Mouse (Mus musculus) forebrain, embryonic 16.5 days (tissue): ENCODE measurements around the gene Npcd. TPM values are rescaled to one million over a fixed set of nuclear protein-coding genes. Genes with fewer than 3 reads are reported as not detected.

Source experiments
- ATAC-seq: fragments of 200-750 bp; cut with Nextera tagmentation; 2 replicates; pipeline ENCODE4 v1.8.0; 2017; ENCODE audit warnings: mild to moderate bottlenecking, moderate library complexity
- H3K27ac ChIP-seq: fragments of 300-500 bp; sonication (generic); 2 replicates; pipeline ENCODE4 v1.5.1; 2014; ENCODE audit warnings: low read length, control low read depth
- H3K27me3 ChIP-seq: fragments of 300-500 bp; sonication (generic); replicated peaks from 2 replicates; pipeline ENCODE4 v1.6.1; 2014; ENCODE audit warnings: low read length; ENCODE audit not compliant: control insufficient read depth, insufficient read depth
- H3K36me3 ChIP-seq: fragments of 300-500 bp; sonication (generic); 2 replicates; pipeline ENCODE4 v1.6.1; 2014; ENCODE audit not compliant: control insufficient read depth, insufficient read depth
- H3K4me1 ChIP-seq: fragments of 300-500 bp; sonication (generic); replicated peaks from 2 replicates; pipeline ENCODE4 v1.6.1; 2014; ENCODE audit warnings: low read length; ENCODE audit not compliant: control insufficient read depth, insufficient read depth
- H3K4me2 ChIP-seq: fragments of 300-500 bp; sonication (generic); 2 replicates; pipeline ENCODE4 v1.6.1; 2014; ENCODE audit warnings: mild to moderate bottlenecking, low read length, control low read depth
- H3K4me3 ChIP-seq: fragments of 300-500 bp; sonication (generic); replicated peaks from 2 replicates; pipeline ENCODE4 v1.5.1; 2014; ENCODE audit warnings: mild to moderate bottlenecking, low read length, control low read depth
- H3K9ac ChIP-seq: fragments of 300-500 bp; sonication (generic); replicated peaks from 2 replicates; pipeline ENCODE4 v1.6.1; 2014; ENCODE audit warnings: low read depth, low read length, control low read depth
- H3K9me3 ChIP-seq: fragments of 300-500 bp; sonication (generic); 2 replicates; pipeline ENCODE4 v1.6.1; 2016; ENCODE audit warnings: low read length; ENCODE audit not compliant: control insufficient read depth
- WGBS: fragments of 180-500 bp; shearing (Covaris S2); extraction: QIAGEN DNeasy Blood & Tissue Kit; methylation state at CpG from one replicate; pipeline ENCODE4 v1.1.7; 2014; 5-methylcytosine and 5-hydroxymethylcytosine counted together
- polyA plus RNA-seq: library from polyadenylated mRNA; unstranded; fragments of >200 nt; fragmentation: Nextera tagmentation; extraction: Ambion mirVana; gene quantifications from 2 replicates; pipeline ENCODE4 v1.2.1, GENCODE M21; 2015

The Npcd gene
- polyA plus RNA-seq, 1 experiment from 2014 or later = not detected

DNA sequence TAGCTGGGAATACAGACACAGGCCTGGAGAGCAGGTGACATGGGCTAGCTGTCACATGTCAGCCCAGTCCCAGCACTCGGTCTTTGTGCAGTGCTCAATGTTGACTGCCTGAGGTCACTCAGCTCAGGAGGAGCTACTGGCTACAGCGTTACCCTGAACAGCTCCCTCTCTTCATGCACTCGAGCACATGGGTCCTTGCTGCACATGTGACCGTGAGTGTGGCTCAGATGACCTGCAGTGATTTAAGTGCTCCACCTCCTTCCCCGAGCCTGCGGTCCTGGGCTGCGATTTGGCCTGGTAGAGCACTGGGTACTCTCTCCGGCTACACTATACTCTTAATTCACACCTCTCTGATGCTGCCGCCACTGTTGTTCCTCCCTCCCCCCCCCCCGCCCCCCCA, 67.9 kb downstream of the Npcd start:
- WGBS = 66% methylated on average over 9 of the region's 10 CpGs
- Histone ChIP-seq H3K4me3 (no peak overlapping the region), H3K4me2 (no peak overlapping the region), H3K9me3 (no peaks in the 10 kb centered on the region), H3K9ac (no peak overlapping the region), H3K36me3 (peaks cover 9% of the 10 kb centered on the region; the same call in 1 of the 2 replicates), H3K27me3 (no peaks in the 10 kb centered on the region), H3K27ac (peak overlapping the region; percentile 74), H3K4me1 (peaks cover 58% of the 10 kb centered on the region)
- peak; percentile 21; the same call in 1 of the 2 replicates for ATAC-seq

DNA sequence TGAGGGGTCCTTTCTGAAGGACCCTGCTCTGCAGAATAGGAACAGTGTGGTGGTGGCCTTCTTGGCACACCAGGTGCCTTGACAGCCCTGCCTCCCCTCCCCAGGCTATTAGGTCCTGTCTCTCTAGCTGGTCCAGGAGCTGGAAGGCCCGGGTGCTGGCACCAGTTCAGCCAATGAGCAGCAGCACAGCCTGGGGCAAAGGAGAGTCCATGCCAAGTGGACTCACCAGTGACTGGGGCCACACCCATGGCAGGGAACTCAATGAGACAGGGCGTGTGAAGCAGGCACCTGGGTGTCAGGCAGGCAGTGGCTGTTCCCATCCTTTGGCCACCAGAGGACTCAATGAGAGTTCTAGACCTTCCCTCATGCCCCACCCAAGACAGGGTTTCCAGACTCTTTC, 68.7 kb downstream of the Npcd start:
- Histone ChIP-seq H3K27me3 (no peaks in the 10 kb centered on the region), H3K9ac (no peak overlapping the region), H3K36me3 (peaks cover 9% of the 10 kb centered on the region; the same call in 1 of the 2 replicates), H3K27ac (peak overlapping the region; percentile 28; the same call in 1 of the 2 replicates), H3K4me3 (no peak overlapping the region), H3K9me3 (no peaks in the 10 kb centered on the region), H3K4me1 (peaks cover 50% of the 10 kb centered on the region), H3K4me2 (no peak overlapping the region)
- 65% methylated on average over 2 of the region's 2 CpGs for WGBS
- no peak for ATAC-seq

DNA sequence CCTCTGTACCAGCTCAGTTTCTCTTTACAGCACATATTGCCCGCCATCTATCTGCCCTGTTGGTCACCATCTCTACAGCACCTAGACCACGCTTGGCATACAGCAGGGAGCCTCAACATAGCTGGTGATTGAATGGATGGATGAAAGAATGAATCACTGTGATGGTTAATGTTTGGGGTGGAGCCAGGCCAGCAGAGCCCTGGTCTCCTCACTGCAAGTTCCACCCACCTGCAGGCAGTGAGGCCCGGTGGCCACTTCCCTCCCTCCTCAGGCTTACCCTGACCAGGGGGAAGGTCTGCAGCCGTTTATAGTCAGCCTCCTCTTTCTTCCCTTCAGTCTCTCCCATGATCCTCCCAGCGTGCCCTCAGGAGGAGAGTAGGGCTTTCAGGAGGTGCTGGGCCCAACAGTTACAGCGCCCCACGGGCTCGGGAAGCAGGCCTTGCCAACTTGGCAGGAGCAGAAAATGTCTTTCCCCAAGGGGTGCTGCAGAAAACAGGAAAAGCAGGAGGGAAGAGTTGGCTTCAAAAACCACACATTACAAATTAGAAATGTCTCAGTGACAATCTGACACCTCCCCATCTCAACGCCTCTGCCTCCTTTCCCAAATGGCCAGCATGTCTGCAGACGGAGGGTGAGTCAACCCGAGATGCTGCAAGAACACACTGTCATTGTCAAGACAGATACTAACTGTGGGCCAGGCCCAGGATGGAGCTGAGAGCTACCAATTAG, 69.3 kb downstream of the Npcd start:
- H3K9me3 ChIP-seq = no peaks in the 10 kb centered on the region
- peaks cover 44% of the 10 kb centered on the region for H3K4me1 ChIP-seq
- 73% methylated on average over 11 of the region's 11 CpGs for WGBS
- no peak overlapping the region for H3K4me2 ChIP-seq
- peak overlapping the region; percentile 6; the same call in 1 of the 2 replicates for H3K27ac ChIP-seq
- H3K4me3 ChIP-seq = no peak overlapping the region
- H3K9ac ChIP-seq = no peak overlapping the region
- peaks cover 9% of the 10 kb centered on the region; the same call in 1 of the 2 replicates for H3K36me3 ChIP-seq
- no peaks in the 10 kb centered on the region for H3K27me3 ChIP-seq
- 0 out of 2 replicates have a peak, but pooled peaks have one; percentile 34 for ATAC-seq

DNA sequence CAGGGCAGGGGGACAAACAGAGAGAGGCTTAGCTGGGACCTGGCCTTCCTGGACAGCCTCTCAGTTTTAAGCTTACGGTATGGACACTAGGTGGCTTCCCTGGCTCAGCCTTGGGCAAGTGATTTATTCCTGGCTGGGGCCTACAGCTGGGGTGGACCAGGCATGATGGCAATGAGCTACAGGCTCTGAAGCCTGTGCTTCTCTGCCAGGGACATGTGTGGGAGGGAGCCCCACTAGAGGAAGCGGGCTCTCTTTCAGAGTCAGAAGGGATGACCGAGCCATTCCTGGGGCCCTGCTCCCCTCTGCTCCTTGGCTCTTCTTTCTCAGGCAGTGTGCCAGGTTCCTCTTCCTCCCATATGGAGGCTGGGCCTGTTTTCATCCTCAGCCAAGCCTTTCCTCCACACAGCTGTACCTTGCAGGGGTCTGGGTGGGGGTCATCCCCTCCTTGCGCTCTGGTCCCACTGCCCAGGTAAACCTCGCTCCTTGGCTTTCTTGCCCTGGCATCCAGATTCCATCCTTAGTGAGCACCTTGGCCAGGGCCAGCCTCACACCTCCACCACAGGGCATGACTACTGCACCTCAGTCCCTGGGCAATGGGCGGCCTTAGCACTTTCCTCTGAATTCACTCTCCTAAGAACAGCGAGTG, 70.3 kb downstream of the Npcd start:
- 92% methylated on average over 7 of the region's 7 CpGs for WGBS
- H3K4me2 ChIP-seq = no peak overlapping the region
- no peak for ATAC-seq
- no peaks in the 10 kb centered on the region for H3K9me3 ChIP-seq
- H3K36me3 ChIP-seq = peaks cover 9% of the 10 kb centered on the region; the same call in 1 of the 2 replicates
- H3K27me3 ChIP-seq = no peaks in the 10 kb centered on the region
- no peak overlapping the region for H3K9ac ChIP-seq
- no peak overlapping the region for H3K4me3 ChIP-seq
- H3K27ac ChIP-seq = no peak overlapping the region
- peaks cover 36% of the 10 kb centered on the region for H3K4me1 ChIP-seq

DNA sequence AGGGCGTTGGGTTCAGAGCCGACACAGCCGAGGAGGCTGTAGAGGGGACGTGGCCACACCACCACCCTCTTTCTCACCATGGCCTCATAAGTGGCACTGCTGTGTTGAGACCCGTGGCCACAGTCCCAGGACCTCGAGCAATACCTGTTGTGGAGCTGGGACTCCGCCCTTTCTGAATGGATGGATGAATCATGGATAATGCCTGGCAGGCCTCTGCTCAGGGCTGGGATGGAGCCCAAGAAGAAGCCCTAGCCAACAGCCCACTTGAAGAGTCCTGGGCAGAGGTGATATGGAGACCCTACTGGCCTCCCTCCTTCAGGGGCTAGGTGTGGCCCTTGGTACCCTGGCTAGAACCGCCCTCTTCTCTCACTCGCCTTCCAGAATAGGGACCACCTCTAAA, 71.0 kb downstream of the Npcd start:
- ATAC-seq = no peak
- H3K4me1 ChIP-seq = peaks cover 36% of the 10 kb centered on the region
- no peaks in the 10 kb centered on the region for H3K9me3 ChIP-seq
- peaks cover 9% of the 10 kb centered on the region; the same call in 1 of the 2 replicates for H3K36me3 ChIP-seq
- no peak overlapping the region for H3K27ac ChIP-seq
- 89% methylated on average over 9 of the region's 9 CpGs for WGBS
- H3K4me2 ChIP-seq = no peak overlapping the region
- no peak overlapping the region for H3K4me3 ChIP-seq
- H3K9ac ChIP-seq = no peak overlapping the region
- no peaks in the 10 kb centered on the region for H3K27me3 ChIP-seq

DNA sequence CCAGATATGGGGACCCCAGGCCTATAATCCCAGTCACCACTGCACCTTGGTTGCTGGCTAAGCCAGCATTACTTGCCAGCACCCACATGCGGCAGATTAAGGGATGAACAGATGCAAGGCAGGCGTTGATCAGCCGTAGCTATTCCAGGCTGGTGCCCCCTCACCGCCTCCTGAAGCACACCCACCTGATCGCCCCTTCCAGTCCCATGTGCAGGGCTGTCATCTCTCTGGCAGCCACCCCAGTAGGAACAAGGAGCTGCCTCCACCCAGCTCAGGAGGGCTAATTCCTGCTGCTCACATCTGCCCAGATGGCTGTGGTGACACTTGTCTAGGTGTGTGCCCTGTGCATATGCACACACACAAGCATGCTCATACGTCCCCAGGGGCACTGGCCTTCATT, 73.1 kb downstream of the Npcd start:
- Histone ChIP-seq H3K27me3 (no peaks in the 10 kb centered on the region), H3K9ac (no peak overlapping the region), H3K4me2 (no peak overlapping the region), H3K36me3 (peaks cover 9% of the 10 kb centered on the region; the same call in 1 of the 2 replicates), H3K9me3 (no peaks in the 10 kb centered on the region), H3K4me3 (no peak overlapping the region), H3K27ac (no peak overlapping the region), H3K4me1 (peaks cover 22% of the 10 kb centered on the region)
- no peak for ATAC-seq
- WGBS = 88% methylated on average over 6 of the region's 6 CpGs

DNA sequence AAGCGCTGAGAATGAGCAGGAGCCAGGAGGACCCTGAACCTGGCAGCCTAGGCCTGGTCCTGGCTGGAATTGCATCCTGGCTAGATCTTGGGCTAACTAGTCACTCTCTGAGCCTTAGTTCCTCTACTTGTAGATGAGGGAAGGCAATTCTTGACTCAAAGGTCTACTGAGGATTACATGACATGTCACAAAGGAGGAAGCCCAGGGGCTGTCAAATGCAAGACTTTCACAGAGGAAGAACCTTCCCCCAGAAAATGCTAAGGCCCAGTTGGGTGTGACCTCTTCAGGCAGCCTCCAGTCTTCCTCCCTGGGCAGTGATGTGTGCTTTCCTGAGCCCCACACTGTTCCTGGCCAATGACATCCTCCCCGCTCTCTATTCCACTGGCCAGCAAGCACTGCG, 76.9 kb downstream of the Npcd start:
- Histone ChIP-seq H3K4me3 (no peak overlapping the region), H3K9ac (no peak overlapping the region), H3K4me1 (0 out of 2 replicates have a peak, but pooled peaks cover 4% of the 10 kb centered on the region), H3K9me3 (no peaks in the 10 kb centered on the region), H3K4me2 (no peak overlapping the region), H3K27ac (no peak overlapping the region), H3K27me3 (no peaks in the 10 kb centered on the region), H3K36me3 (0 out of 2 replicates have a peak, but pooled peaks cover 1% of the 10 kb centered on the region)
- no peak for ATAC-seq
- WGBS = 97% methylated on average over 3 of the region's 3 CpGs

DNA sequence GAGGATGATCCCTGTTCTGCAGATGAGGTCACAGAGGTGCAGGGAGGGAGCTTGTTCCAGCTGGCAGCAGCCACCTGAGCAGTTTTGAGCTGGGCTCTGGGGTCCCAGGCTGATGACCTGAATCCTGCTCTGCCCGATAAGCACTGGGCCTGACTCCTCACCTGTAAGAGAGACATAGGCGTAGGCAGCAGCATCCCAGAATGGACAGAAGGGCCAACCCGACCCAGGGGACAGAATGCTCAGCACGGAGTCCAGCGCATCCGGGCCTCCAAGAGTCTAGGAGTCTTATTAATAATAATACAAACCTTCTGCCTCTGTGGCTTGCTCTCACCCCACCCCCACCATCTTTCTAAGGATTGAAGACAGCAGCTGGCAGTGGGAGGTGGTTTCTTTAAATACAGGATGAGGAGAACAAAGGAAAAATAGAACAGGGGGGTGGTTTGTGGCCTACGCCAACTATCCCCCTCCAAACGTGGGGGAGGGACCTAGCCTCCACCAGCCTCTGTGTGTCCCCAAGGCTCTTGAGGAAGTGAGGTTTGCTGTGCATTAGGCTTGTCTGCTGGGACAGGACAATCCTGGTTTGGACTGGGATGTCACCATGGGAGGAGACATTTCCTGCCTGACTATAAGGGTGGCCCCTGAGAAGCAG, 77.9 kb downstream of the Npcd start:
- 0 out of 2 replicates have a peak, but pooled peaks cover 4% of the 10 kb centered on the region for H3K4me1 ChIP-seq
- no peaks in the 10 kb centered on the region for H3K9me3 ChIP-seq
- H3K36me3 ChIP-seq = no peaks in the 10 kb centered on the region
- ATAC-seq = no peak
- H3K27ac ChIP-seq = no peak overlapping the region
- no peak overlapping the region for H3K9ac ChIP-seq
- no peaks in the 10 kb centered on the region for H3K27me3 ChIP-seq
- WGBS = 78% methylated on average over 8 of the region's 8 CpGs
- H3K4me2 ChIP-seq = no peak overlapping the region
- no peak overlapping the region for H3K4me3 ChIP-seq

DNA sequence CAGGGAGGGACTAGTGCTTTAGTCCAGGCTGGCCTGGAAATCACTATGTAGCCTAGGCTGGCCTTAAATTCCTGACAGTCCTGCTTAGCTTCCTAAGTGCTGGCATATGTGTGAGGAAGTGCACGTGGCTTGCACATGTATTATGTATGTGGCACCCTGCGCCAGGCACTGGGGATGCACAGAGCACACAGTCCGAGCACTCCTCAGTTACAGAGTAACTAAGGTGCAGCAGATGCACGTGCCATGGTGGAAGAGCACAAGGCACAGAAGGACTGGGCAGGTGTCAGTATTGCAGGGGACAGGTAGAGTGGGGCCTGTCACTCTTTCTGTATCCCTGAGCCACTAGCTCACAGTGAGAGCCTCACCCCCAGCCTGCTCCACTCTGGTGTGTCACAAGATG, 78.9 kb downstream of the Npcd start:
- Histone ChIP-seq H3K27ac (no peak overlapping the region), H3K27me3 (no peaks in the 10 kb centered on the region), H3K9ac (no peak overlapping the region), H3K36me3 (no peaks in the 10 kb centered on the region), H3K9me3 (no peaks in the 10 kb centered on the region), H3K4me1 (0 out of 2 replicates have a peak, but pooled peaks cover 4% of the 10 kb centered on the region), H3K4me3 (no peak overlapping the region), H3K4me2 (no peak overlapping the region)
- ATAC-seq = no peak
- WGBS = 86% methylated on average over 4 of the region's 4 CpGs
